Mouse (Mus musculus) heart, embryonic 15.5 days (tissue): ENCODE measurements around the gene Pikfyve. TPM values are rescaled to one million over a fixed set of nuclear protein-coding genes. Genes with fewer than 3 reads are reported as not detected.

Source experiments
- ATAC-seq: fragments of 200-750 bp; cut with Nextera tagmentation; replicated peaks from 2 replicates; pipeline ENCODE4 v1.8.0; 2017; ENCODE audit warnings: low read depth, moderate TSS enrichment; ENCODE audit not compliant: insufficient number of reproducible peaks, insufficient read depth, low FRiP score
- H3K27ac ChIP-seq: fragments of 300-500 bp; sonication (generic); 2 replicates; pipeline ENCODE4 v1.5.1; 2015; ENCODE audit warnings: mild to moderate bottlenecking, inconsistent platforms
- H3K27me3 ChIP-seq: fragments of 300-500 bp; sonication (generic); 2 replicates; pipeline ENCODE4 v1.6.1; 2015; ENCODE audit warnings: inconsistent platforms
- H3K36me3 ChIP-seq: fragments of 300-500 bp; sonication (generic); 2 replicates; pipeline ENCODE4 v1.6.1; 2015; ENCODE audit warnings: mild to moderate bottlenecking, inconsistent platforms
- H3K4me1 ChIP-seq: fragments of 300-500 bp; sonication (generic); replicated peaks from 2 replicates; pipeline ENCODE4 v1.6.1; 2015; ENCODE audit warnings: inconsistent platforms
- H3K4me2 ChIP-seq: fragments of 300-500 bp; sonication (generic); 2 replicates; pipeline ENCODE4 v1.6.1; 2015; ENCODE audit warnings: inconsistent platforms, mild to moderate bottlenecking, moderate library complexity
- H3K4me3 ChIP-seq: fragments of 300-500 bp; sonication (generic); 2 replicates; pipeline ENCODE4 v1.5.1; 2015; ENCODE audit warnings: mild to moderate bottlenecking, inconsistent platforms
- H3K9ac ChIP-seq: fragments of 300-500 bp; sonication (generic); 2 replicates; pipeline ENCODE4 v1.6.1; 2015; ENCODE audit warnings: mild to moderate bottlenecking, inconsistent platforms
- H3K9me3 ChIP-seq: fragments of 300-500 bp; sonication (generic); replicated peaks from 2 replicates; pipeline ENCODE4 v1.6.1; 2016; ENCODE audit warnings: inconsistent platforms
- WGBS: fragments of 180-500 bp; shearing (Covaris S2); methylation state at CpG from one replicate; pipeline ENCODE4 v1.1.7; 2015; ENCODE audit warnings: mixed read lengths; 5-methylcytosine and 5-hydroxymethylcytosine counted together
- polyA plus RNA-seq: library from polyadenylated mRNA; unstranded; fragments of >200 nt; fragmentation: Nextera tagmentation; extraction: Ambion mirVana; gene quantifications from 2 replicates; pipeline ENCODE4 v1.2.1, GENCODE M21; 2015

The Pikfyve gene
- polyA plus RNA-seq = 5.0 and 6.8 TPM in 2 replicates

DNA sequence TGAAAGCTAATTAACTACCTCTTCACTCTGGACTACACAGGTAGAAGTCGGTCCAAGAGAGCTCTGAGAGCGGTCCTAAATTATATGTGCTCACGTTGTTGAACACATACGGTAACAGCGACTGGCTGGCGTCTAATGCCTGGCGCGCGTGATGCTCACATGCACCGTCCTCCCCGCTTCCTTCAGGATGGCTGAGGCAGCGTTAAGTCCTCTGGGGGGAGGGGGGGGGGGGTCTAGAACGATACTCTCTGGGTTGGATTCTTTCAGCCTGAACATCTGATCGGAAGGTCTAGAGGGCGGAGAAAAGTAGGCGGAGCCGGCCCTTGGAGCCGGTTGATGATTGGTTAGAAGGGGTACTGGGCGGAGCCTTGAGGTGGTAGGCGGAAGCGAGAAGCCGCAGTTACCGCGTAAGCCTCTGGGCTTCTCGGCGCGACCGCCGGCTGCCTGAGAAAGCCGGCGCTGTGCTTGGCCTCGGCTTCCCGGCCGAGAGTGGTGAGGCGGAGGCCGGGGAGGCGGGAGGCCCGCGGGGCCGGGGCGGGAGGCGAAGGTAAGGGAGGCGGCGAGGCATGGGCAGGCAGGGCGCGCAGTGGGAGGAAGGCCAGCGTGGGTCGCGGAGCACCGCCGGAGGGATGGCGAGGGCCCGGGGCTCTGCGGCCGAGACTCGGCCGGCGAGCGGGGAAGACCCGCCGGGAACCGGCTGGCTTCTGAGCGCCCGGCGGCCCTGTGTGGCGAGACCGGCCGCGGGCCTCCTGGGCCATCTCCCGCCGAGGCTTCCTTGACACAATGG is at the start of gene Pikfyve, which contains the start of gene Idh1:
Pikfyve (plus strand) TSS at position 397 of the 787 bp plus-strand sequence.
Idh1 (minus strand) TSS at position 214 of the 787 bp plus-strand sequence.
- H3K4me2 ChIP-seq = peak within 1 kb of the TSS; percentile 73

DNA sequence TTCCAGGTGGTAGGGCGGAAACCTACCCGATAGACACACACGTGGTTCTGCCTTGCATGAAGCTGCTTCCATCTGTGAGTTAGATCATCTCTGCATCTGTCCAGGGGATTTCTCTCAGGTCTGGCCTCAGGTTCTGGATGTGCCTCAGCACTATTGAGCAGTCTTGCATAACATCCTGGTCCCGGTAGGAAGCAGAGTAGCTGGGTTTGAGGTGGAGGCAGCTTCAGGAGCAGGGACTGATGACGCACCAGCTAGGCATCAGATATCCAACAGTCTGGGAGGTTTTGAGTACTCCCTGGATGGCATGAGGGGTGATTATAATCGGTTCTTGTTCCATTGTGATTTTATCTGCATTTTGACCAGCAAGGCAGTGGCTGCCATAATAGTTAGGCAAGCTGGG is 48.9 kb upstream of the Pikfyve start:
- Histone ChIP-seq H3K9me3 (no peaks in the 10 kb centered on the region), H3K4me1 (no peaks in the 10 kb centered on the region), H3K4me3 (no peak overlapping the region), H3K4me2 (no peak overlapping the region), H3K27me3 (no peaks in the 10 kb centered on the region), H3K27ac (no peak overlapping the region), H3K9ac (no peak overlapping the region), H3K36me3 (no peaks in the 10 kb centered on the region)
- 78% methylated on average over 6 of the region's 6 CpGs for WGBS
- no peak for ATAC-seq

More for the DNA sequence above, at the start of gene Pikfyve, which contains the start of gene Idh1:
- Histone ChIP-seq H3K36me3 (0 out of 2 replicates have a peak, but pooled peaks cover 5% of the 10 kb centered on the region), H3K9ac (peak within 1 kb of the TSS; percentile 90), H3K27me3 (no peaks in the 10 kb centered on the region), H3K4me3 (peak within 1 kb of the TSS; percentile 97), H3K27ac (peak within 1 kb of the TSS; percentile 89), H3K4me1 (peaks cover 12% of the 10 kb centered on the region), H3K9me3 (no peaks in the 10 kb centered on the region)
- WGBS = 0% methylated on average over 63 of the region's 71 CpGs
- ATAC-seq = peak; percentile 100

DNA sequence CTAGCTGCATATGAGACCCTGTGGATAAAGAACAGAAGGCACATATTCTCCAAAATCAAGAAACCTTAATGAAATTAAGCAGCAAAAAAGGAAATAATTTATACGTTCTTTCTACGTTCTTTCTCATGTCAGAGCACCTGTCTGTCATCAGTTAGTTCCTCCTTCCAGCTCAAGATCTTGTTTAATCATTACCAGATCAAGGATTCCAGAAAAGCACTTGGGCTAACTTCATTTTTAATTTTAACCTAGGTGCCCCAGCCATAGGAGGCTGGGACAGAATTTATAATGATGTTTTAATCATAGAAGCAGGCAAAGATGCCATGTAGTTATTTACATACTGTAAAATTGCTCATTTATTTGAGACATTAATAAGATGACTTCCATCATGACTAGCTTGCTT is 41.7 kb upstream of the Pikfyve start:
- H3K27ac ChIP-seq = no peak overlapping the region
- ATAC-seq = no peak
- no peaks in the 10 kb centered on the region for H3K36me3 ChIP-seq
- WGBS = 88% methylated on average over 2 of the region's 2 CpGs
- no peak overlapping the region for H3K9ac ChIP-seq
- H3K4me1 ChIP-seq = no peaks in the 10 kb centered on the region
- no peaks in the 10 kb centered on the region for H3K9me3 ChIP-seq
- H3K4me3 ChIP-seq = no peak overlapping the region
- no peaks in the 10 kb centered on the region for H3K27me3 ChIP-seq
- no peak overlapping the region for H3K4me2 ChIP-seq

DNA sequence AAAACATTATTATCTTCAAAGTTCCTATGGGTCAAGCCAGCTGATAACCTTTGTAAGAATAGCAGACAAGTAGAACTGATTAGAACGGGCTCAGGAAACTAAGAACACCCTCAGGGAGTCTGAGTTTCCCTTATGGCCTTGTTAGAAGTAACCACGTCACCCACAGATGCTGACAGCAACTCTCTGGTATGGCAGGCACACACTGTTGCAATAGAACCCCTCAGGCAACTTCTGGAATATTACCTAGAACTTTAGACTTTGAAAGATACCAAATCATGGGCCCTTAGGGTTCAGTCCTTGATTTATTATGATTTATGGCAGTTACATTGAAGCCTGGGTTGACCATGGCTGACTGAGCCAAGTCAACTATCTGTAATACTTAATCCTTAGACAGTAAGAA is 39.9 kb upstream of the Pikfyve start:
- Histone ChIP-seq H3K9ac (no peak overlapping the region), H3K4me2 (no peak overlapping the region), H3K4me1 (no peaks in the 10 kb centered on the region), H3K27me3 (no peaks in the 10 kb centered on the region), H3K4me3 (no peak overlapping the region), H3K27ac (no peak overlapping the region), H3K9me3 (no peaks in the 10 kb centered on the region), H3K36me3 (no peaks in the 10 kb centered on the region)
- ATAC-seq = no peak
- 33% methylated on average over 2 of the region's 2 CpGs for WGBS

DNA sequence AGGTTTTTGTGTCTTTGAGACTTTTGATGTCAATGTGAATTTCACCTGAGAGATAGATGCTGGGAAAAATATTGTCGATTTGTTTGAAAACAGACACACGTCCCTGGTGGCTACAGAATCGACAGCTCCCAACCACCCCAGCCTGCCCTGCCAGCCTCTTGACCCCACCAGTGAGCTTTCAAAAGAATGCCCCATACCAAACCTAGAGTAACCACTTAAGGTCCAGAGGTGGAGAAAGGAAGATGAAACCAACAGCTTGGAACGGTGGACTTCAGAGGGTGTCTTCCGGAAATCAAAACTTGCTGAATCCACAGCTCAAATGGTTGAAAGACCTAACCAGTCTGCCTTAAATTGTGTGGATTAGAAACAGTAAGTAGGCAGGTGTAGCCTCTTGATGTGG is 39.2 kb upstream of the Pikfyve start:
- H3K4me1 ChIP-seq = no peaks in the 10 kb centered on the region
- H3K4me2 ChIP-seq = no peak overlapping the region
- H3K9ac ChIP-seq = no peak overlapping the region
- 80% methylated on average over 5 of the region's 5 CpGs for WGBS
- ATAC-seq = no peak
- no peaks in the 10 kb centered on the region for H3K27me3 ChIP-seq
- H3K27ac ChIP-seq = no peak overlapping the region
- no peak overlapping the region for H3K4me3 ChIP-seq
- no peaks in the 10 kb centered on the region for H3K36me3 ChIP-seq
- no peaks in the 10 kb centered on the region for H3K9me3 ChIP-seq

DNA sequence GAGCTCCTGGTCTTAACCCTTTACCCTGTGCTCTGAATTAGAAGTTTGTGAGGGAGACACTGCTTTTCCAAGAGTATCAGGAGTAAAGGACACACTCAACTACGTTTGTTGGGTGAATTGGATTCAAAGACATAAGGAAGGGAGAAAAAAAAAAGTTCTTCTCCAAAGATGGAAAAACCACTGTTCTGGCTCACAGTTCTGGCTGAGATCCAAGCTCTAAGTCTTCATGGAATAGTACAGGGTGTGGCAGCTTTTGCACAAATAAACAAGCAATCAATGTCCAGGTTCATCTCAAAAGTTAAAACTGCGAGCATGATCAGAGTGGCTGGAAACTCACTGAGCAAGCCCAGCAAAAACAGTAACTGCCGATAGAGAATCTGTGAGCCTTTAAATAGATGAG is 38.5 kb upstream of the Pikfyve start:
- no peak overlapping the region for H3K27ac ChIP-seq
- WGBS = 72% methylated on average over 3 of the region's 3 CpGs
- no peaks in the 10 kb centered on the region for H3K27me3 ChIP-seq
- no peak overlapping the region for H3K9ac ChIP-seq
- ATAC-seq = no peak
- H3K4me2 ChIP-seq = no peak overlapping the region
- H3K4me3 ChIP-seq = no peak overlapping the region
- no peaks in the 10 kb centered on the region for H3K4me1 ChIP-seq
- no peaks in the 10 kb centered on the region for H3K36me3 ChIP-seq
- no peaks in the 10 kb centered on the region for H3K9me3 ChIP-seq

DNA sequence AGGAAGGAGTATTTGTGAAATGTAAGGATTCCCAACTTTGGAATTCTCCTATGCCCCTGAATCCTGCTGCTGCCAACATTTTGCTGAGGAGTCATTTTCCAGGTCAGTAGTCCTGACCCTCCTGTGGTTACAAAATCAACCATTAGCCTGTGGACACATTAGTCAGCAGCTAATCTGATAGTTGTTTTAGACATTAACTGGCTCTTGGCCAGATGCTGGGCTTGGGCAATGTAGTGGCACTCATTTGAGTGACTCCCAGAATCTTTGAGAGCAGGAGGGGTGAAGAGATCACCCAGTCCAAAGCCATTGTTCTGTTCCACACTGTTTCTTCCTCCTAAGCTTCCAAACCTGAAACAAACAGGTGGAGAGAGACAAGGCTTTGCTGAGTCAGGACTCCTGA is 31.7 kb upstream of the Pikfyve start:
- Histone ChIP-seq H3K9me3 (no peaks in the 10 kb centered on the region), H3K4me1 (no peaks in the 10 kb centered on the region), H3K4me2 (no peak overlapping the region), H3K4me3 (no peak overlapping the region), H3K9ac (no peak overlapping the region), H3K36me3 (peaks cover 18% of the 10 kb centered on the region), H3K27ac (no peak overlapping the region), H3K27me3 (no peaks in the 10 kb centered on the region)
- ATAC-seq = no peak

DNA sequence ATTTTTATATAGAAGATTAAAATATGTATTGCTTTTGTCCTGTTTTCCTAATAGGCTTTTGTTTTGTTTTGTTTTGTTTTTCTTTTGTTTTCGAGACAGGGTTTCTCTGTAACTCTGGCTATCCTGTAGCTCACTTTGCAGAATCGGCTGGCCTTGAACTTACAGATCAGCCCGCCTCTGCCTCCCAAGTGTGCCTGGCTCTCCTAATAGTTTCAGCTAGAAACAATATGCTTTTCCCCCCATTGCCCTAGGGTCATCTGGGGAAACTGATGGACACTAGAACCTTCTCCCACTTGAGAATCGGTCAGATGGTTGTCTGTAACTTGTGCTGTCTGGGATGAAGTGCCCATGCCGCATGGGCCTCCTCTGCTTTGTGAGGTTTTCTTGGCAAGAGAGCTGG is 30.4 kb upstream of the Pikfyve start:
- H3K27me3 ChIP-seq = no peaks in the 10 kb centered on the region
- H3K36me3 ChIP-seq = peaks cover 30% of the 10 kb centered on the region
- H3K4me3 ChIP-seq = no peak overlapping the region
- 79% methylated on average over 5 of the region's 5 CpGs for WGBS
- H3K9me3 ChIP-seq = no peaks in the 10 kb centered on the region
- H3K9ac ChIP-seq = no peak overlapping the region
- no peak overlapping the region for H3K4me2 ChIP-seq
- no peak overlapping the region for H3K27ac ChIP-seq
- ATAC-seq = no peak
- H3K4me1 ChIP-seq = no peaks in the 10 kb centered on the region

DNA sequence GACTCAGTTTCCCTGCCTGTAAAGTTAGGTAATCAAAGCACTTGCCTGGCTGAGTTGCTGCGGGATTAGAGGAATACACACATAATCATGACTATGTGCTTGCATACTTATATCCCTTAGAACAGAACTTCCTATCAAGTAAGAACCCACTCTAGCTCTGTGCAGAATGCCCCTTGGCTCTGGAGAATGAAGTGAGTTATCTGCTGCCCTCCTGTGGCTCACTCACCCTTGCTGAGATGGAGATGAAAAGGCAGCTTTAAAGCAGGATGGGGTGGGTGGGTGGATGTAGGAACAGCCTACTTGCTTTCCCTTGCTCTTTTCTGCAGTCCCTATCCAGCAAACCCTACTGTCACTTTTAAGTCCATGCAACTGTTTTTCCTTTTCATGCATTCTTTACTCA is 24.3 kb upstream of the Pikfyve start:
- no peak for ATAC-seq
- no peaks in the 10 kb centered on the region for H3K27me3 ChIP-seq
- no peak overlapping the region for H3K9ac ChIP-seq
- H3K36me3 ChIP-seq = peaks cover 78% of the 10 kb centered on the region
- no peaks in the 10 kb centered on the region for H3K4me1 ChIP-seq
- no peak overlapping the region for H3K27ac ChIP-seq
- H3K9me3 ChIP-seq = no peaks in the 10 kb centered on the region
- H3K4me3 ChIP-seq = no peak overlapping the region
- no peak overlapping the region for H3K4me2 ChIP-seq
- WGBS = 100% methylated on average over 1 of the region's 1 CpGs

DNA sequence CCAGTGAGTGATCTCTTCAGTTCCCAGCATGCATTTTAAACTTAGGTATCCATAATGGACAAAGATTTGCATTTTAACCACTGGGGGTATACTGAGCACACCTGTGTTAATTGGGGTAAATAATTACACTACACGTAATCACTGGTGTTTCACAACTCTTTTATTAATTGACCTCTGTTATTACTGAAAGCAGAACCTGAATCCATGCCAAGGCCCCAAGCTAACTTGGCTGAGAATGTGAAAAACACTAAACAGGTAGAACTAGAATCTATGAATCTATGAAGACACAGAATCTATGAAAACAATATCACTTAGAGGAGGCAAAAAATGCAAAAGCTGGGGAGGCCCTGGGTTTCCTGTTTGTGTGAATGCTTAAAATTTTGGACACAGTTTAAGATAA is 19.0 kb upstream of the Pikfyve start:
- no peaks in the 10 kb centered on the region for H3K4me1 ChIP-seq
- H3K4me3 ChIP-seq = no peak overlapping the region
- H3K4me2 ChIP-seq = no peak overlapping the region
- H3K9me3 ChIP-seq = no peaks in the 10 kb centered on the region
- H3K27ac ChIP-seq = no peak overlapping the region
- H3K9ac ChIP-seq = no peak overlapping the region
- H3K27me3 ChIP-seq = no peaks in the 10 kb centered on the region
- ATAC-seq = no peak
- peaks cover 73% of the 10 kb centered on the region for H3K36me3 ChIP-seq
- 91% methylated on average over 1 of the region's 1 CpGs for WGBS

DNA sequence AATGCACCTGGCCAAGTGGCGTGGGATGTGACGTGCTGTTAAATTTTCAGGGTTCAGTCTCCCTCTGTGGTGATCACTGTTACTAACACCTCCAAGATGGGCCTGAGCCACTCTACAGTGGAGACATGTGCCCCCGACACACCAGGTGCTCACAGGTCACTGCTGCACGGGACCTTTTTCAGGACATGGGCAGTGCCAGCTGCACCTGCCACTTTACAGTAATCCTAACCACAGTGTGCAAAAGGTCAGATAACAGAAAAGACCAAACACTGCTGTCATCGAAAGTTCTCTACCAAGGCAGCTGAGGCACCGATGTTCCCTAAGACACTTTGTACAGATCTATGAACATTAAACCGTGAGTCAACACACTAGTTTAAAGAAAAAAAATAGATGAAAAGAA is 16.9 kb upstream of the Pikfyve start:
- Histone ChIP-seq H3K4me2 (no peak overlapping the region), H3K27me3 (no peaks in the 10 kb centered on the region), H3K27ac (no peak overlapping the region), H3K9ac (no peak overlapping the region), H3K9me3 (no peaks in the 10 kb centered on the region), H3K36me3 (peaks cover 66% of the 10 kb centered on the region), H3K4me3 (no peak overlapping the region), H3K4me1 (no peaks in the 10 kb centered on the region)
- WGBS = 92% methylated on average over 7 of the region's 7 CpGs
- no peak for ATAC-seq

DNA sequence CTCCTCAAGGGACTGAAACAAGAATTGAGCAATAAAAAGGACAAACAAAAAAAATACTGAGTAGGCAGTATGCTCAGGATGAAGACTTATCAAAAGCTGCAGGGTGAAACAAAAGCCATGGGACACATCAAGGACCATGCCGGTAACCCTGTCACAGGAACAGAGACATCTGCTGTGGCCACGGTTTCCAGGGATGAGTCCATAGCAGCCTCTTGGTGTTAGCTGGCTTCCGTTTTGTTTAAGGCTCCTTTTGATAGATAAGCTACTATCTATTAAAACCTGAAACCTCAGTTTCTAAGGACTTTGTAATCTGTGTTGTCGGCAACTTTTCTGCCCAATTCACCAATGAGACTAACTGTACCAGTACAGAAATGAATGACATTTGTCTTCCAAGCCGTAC is 16.5 kb upstream of the Pikfyve start:
- Histone ChIP-seq H3K4me3 (no peak overlapping the region), H3K36me3 (peaks cover 62% of the 10 kb centered on the region), H3K9me3 (no peaks in the 10 kb centered on the region), H3K9ac (no peak overlapping the region), H3K4me2 (no peak overlapping the region), H3K27me3 (no peaks in the 10 kb centered on the region), H3K4me1 (no peaks in the 10 kb centered on the region), H3K27ac (no peak overlapping the region)
- WGBS = 81% methylated on average over 5 of the region's 5 CpGs
- no peak for ATAC-seq
